Mouse (Mus musculus): ENCODE measurements around the gene Vps37b. TPM values are rescaled to one million over a fixed set of nuclear protein-coding genes. Genes with fewer than 3 reads are reported as not detected.

Gene Vps37b
- total RNA-seq, 2 experiments from 2014 or later: 51.4 to 58.3 TPM

- intact Hi-C loops (cut with DNase I): no loop called here
- DNase-seq (ENCODE audit: low spot score in 2 of 2): no peak
Observed at GRCm38 (mm10) chr5:123970576-123970975, 61.5 kb downstream of the Vps37b start.

- DNase-seq (ENCODE audit: low spot score in 2 of 2): no peak
- intact Hi-C loops (cut with DNase I): no loop called here
Observed at GRCm38 (mm10) chr5:123969216-123969615, 62.9 kb downstream of the Vps37b start.

GRCm38 (mm10) chr5:123968468-123968867 is 63.6 kb downstream of the Vps37b start:
- intact Hi-C loops (cut with DNase I): no loop called here
- DNase-seq (ENCODE audit: low spot score in 2 of 2): no peak

- intact Hi-C loops (cut with DNase I): no loop called here
- DNase-seq (ENCODE audit: low spot score in 2 of 2): no peak
Observed at GRCm38 (mm10) chr5:123966759-123967158, 65.3 kb downstream of the Vps37b start.

- DNase-seq (ENCODE audit: low spot score in 2 of 2): no peak
- intact Hi-C loops (cut with DNase I): no loop called here
Observed at GRCm38 (mm10) chr5:123964208-123964607, 67.9 kb downstream of the Vps37b start.

GRCm38 (mm10) chr5:123961046-123961445 is 71.0 kb downstream of the Vps37b start:
- DNase-seq (ENCODE audit: low spot score in 2 of 2): no peak
- intact Hi-C loops (cut with DNase I): no loop called here

GRCm38 (mm10) chr5:123960129-123960528 is 71.9 kb downstream of the Vps37b start:
- intact Hi-C loops (cut with DNase I): no loop called here
- DNase-seq (ENCODE audit: low spot score in 2 of 2): no peak

- intact Hi-C loops (cut with DNase I): no loop called here
- no peak for DNase-seq (ENCODE audit: low spot score in 2 of 2)
Observed at GRCm38 (mm10) chr5:123959018-123959417, 73.1 kb downstream of the Vps37b start.

GRCm38 (mm10) chr5:123957213-123957612 is 74.9 kb downstream of the Vps37b start:
- intact Hi-C loops (cut with DNase I): no loop called here
- DNase-seq (ENCODE audit: low spot score in 2 of 2): no peak

Small RNA genes lying within 50 kb of the gene (microRNA-seq; reads per million reads assigned to microRNA genes)
- 3.0 to 3.2 reads per million in 2 experiments for gene Mir7032

Other genes starting within 250 kb of the Vps37b start
- not detected for gene Hcar2, start 166.8 kb downstream of the Vps37b start, total RNA-seq (2021)
- gene Hcar1, start 152.2 kb downstream of the Vps37b start, total RNA-seq (2021): 1 to 10 TPM; 1.3 to 2.0 TPM
- gene Denr, start 125.1 kb downstream of the Vps37b start, total RNA-seq (2021): 10 to 100 TPM; 65.6 to 70.7 TPM
- gene Gm43518, start 104.9 kb downstream of the Vps37b start, total RNA-seq (2021): not detected
- gene Ccdc62, start 101.6 kb downstream of the Vps37b start, total RNA-seq (2021): 1 to 10 TPM; 2.7 to 4.2 TPM
- 10 to 100 TPM; 82.6 to 85.0 TPM for gene Hip1r, start 58.6 kb downstream of the Vps37b start, total RNA-seq (2021)
- gene Abcb9, start 63.5 kb upstream of the Vps37b start, total RNA-seq (2021): 10 to 100 TPM; 57.5 to 58.4 TPM
- 10 to 100 TPM; 36.0 to 42.1 TPM for gene Ogfod2, start 80.0 kb upstream of the Vps37b start, total RNA-seq (2021)
- 10 to 100 TPM; 48.2 to 48.5 TPM for gene Arl6ip4, start 83.8 kb upstream of the Vps37b start, total RNA-seq (2021)
- 100 to 1,000 TPM; 202 to 237 TPM for gene Pitpnm2, start 217.5 kb upstream of the Vps37b start, total RNA-seq (2021)

All from left cerebral cortex, postnatal 14 days (tissue).